Mouse (Mus musculus): ENCODE results near the gene Kifap3. TPM values are rescaled to one million over a fixed set of nuclear protein-coding genes. Genes with fewer than 3 reads are reported as not detected.
"Not testable (repeated sequence)": the region's sequence is repeated elsewhere in the genome, so short reads cannot be mapped to it uniquely, and the experiment has no call there.

Kifap3 gene
- polyA plus RNA-seq, 1 experiment from 2014 or later: 28.3 TPM

GRCm38 (mm10) chr1:163838482-163838881 lies 59.1 kb downstream of the Kifap3 start:
- H3K9me3 ChIP-seq; H3K4me2 ChIP-seq; H3K4me1 ChIP-seq; H3K36me3 ChIP-seq; H3K9ac ChIP-seq; H3K27me3 ChIP-seq; H3K27ac ChIP-seq; H3K4me3 ChIP-seq; ATAC-seq (ENCODE audit: borderline replicate concordance, extremely low read depth, low FRiP score, low TSS enrichment): not testable (repeated sequence)
- 79% methylated on average over 3 of the region's 3 CpGs for WGBS

GRCm38 (mm10) chr1:163840555-163840954 lies 61.2 kb downstream of the Kifap3 start:
- 83% methylated on average over 8 of the region's 8 CpGs for WGBS

GRCm38 (mm10) chr1:163842238-163842637 lies 62.9 kb downstream of the Kifap3 start:
- 54% methylated on average over 2 of the region's 2 CpGs for WGBS

More at GRCm38 (mm10) chr1:163840555-163840954, 61.2 kb downstream of the Kifap3 start:
- Histone ChIP-seq H3K27me3 (no peaks in the 10 kb centered on the region), H3K27ac (no peak overlapping the region), H3K9ac (no peak overlapping the region), H3K4me2 (no peak overlapping the region), H3K4me3 (no peak overlapping the region), H3K9me3 (no peaks in the 10 kb centered on the region), H3K4me1 (no peaks in the 10 kb centered on the region), H3K36me3 (no peaks in the 10 kb centered on the region)
- ATAC-seq (ENCODE audit: borderline replicate concordance, extremely low read depth, low FRiP score, low TSS enrichment): no peak

GRCm38 (mm10) chr1:163843899-163844298 lies 64.5 kb downstream of the Kifap3 start:
- Histone ChIP-seq H3K4me3 (no peak overlapping the region), H3K4me2 (no peak overlapping the region), H3K27me3 (no peaks in the 10 kb centered on the region), H3K27ac (no peak overlapping the region), H3K9me3 (no peaks in the 10 kb centered on the region), H3K9ac (no peak overlapping the region), H3K36me3 (peaks cover 2% of the 10 kb centered on the region; the same call in 1 of the 2 replicates), H3K4me1 (no peaks in the 10 kb centered on the region)
- no peak for ATAC-seq (ENCODE audit: borderline replicate concordance, extremely low read depth, low FRiP score, low TSS enrichment)

More at GRCm38 (mm10) chr1:163842238-163842637, 62.9 kb downstream of the Kifap3 start:
- Histone ChIP-seq H3K9me3 (no peaks in the 10 kb centered on the region), H3K27me3 (no peaks in the 10 kb centered on the region), H3K27ac (no peak overlapping the region), H3K4me2 (no peak overlapping the region), H3K36me3 (no peaks in the 10 kb centered on the region), H3K4me1 (no peaks in the 10 kb centered on the region), H3K9ac (no peak overlapping the region), H3K4me3 (no peak overlapping the region)
- no peak for ATAC-seq (ENCODE audit: borderline replicate concordance, extremely low read depth, low FRiP score, low TSS enrichment)

GRCm38 (mm10) chr1:163852884-163853560 lies 73.6 kb downstream of the Kifap3 start:
- 49% methylated on average over 5 of the region's 5 CpGs for WGBS
- Histone ChIP-seq H3K4me2 (no peak overlapping the region), H3K4me1 (no peaks in the 10 kb centered on the region), H3K9ac (no peak overlapping the region), H3K9me3 (no peaks in the 10 kb centered on the region), H3K27me3 (no peaks in the 10 kb centered on the region), H3K36me3 (peaks cover 3% of the 10 kb centered on the region; the same call in 1 of the 2 replicates), H3K27ac (no peak overlapping the region), H3K4me3 (no peak overlapping the region)
- ATAC-seq (ENCODE audit: borderline replicate concordance, extremely low read depth, low FRiP score, low TSS enrichment): no peak

GRCm38 (mm10) chr1:163858420-163858819 lies 79.0 kb downstream of the Kifap3 start:
- 37% methylated on average over 2 of the region's 2 CpGs for WGBS

GRCm38 (mm10) chr1:163861538-163861937 lies 82.2 kb downstream of the Kifap3 start:
- Histone ChIP-seq H3K27ac (no peak overlapping the region), H3K4me1 (no peaks in the 10 kb centered on the region), H3K4me2 (no peak overlapping the region), H3K9ac (no peak overlapping the region), H3K4me3 (no peak overlapping the region), H3K36me3 (peaks cover 7% of the 10 kb centered on the region), H3K9me3 (no peaks in the 10 kb centered on the region), H3K27me3 (no peaks in the 10 kb centered on the region)
- no peak for ATAC-seq (ENCODE audit: borderline replicate concordance, extremely low read depth, low FRiP score, low TSS enrichment)

More at GRCm38 (mm10) chr1:163858420-163858819, 79.0 kb downstream of the Kifap3 start:
- peak; percentile 78; the same call in 1 of the 2 replicates for ATAC-seq (ENCODE audit: borderline replicate concordance, extremely low read depth, low FRiP score, low TSS enrichment)
- H3K4me3 ChIP-seq: no peak overlapping the region
- no peaks in the 10 kb centered on the region for H3K9me3 ChIP-seq
- H3K4me2 ChIP-seq: no peak overlapping the region
- no peak overlapping the region for H3K9ac ChIP-seq
- H3K36me3 ChIP-seq: no peaks in the 10 kb centered on the region
- no peak overlapping the region for H3K27ac ChIP-seq
- no peaks in the 10 kb centered on the region for H3K4me1 ChIP-seq
- H3K27me3 ChIP-seq: no peaks in the 10 kb centered on the region

- no peaks in the 10 kb centered on the region for H3K4me1 ChIP-seq
- H3K4me2 ChIP-seq: no peak overlapping the region
- H3K36me3 ChIP-seq: no peaks in the 10 kb centered on the region
- H3K9ac ChIP-seq: no peak overlapping the region
- no peak overlapping the region for H3K4me3 ChIP-seq
- H3K27me3 ChIP-seq: no peaks in the 10 kb centered on the region
- H3K9me3 ChIP-seq: no peaks in the 10 kb centered on the region
- 79% methylated on average over 3 of the region's 3 CpGs for WGBS
- no peak overlapping the region for H3K27ac ChIP-seq
- ATAC-seq (ENCODE audit: borderline replicate concordance, extremely low read depth, low FRiP score, low TSS enrichment): no peak
Measured at GRCm38 (mm10) chr1:163873158-163873557, 93.8 kb downstream of the Kifap3 start.

- no peak overlapping the region for H3K4me2 ChIP-seq
- no peak overlapping the region for H3K9ac ChIP-seq
- no peaks in the 10 kb centered on the region for H3K27me3 ChIP-seq
- H3K27ac ChIP-seq: no peak overlapping the region
- H3K9me3 ChIP-seq: no peaks in the 10 kb centered on the region
- no peaks in the 10 kb centered on the region for H3K36me3 ChIP-seq
- no peak overlapping the region for H3K4me3 ChIP-seq
- H3K4me1 ChIP-seq: no peaks in the 10 kb centered on the region
- ATAC-seq (ENCODE audit: borderline replicate concordance, extremely low read depth, low FRiP score, low TSS enrichment): no peak
Measured at GRCm38 (mm10) chr1:163889629-163890028, 110.2 kb downstream of the Kifap3 start.

- H3K36me3 ChIP-seq: no peaks in the 10 kb centered on the region
- no peaks in the 10 kb centered on the region for H3K27me3 ChIP-seq
- H3K9me3 ChIP-seq: no peaks in the 10 kb centered on the region
- peaks cover 5% of the 10 kb centered on the region; the same call in 1 of the 2 replicates for H3K4me1 ChIP-seq
- no peak overlapping the region for H3K4me2 ChIP-seq
- H3K27ac ChIP-seq: no peak overlapping the region
- H3K4me3 ChIP-seq: no peak overlapping the region
- no peak for ATAC-seq (ENCODE audit: borderline replicate concordance, extremely low read depth, low FRiP score, low TSS enrichment)
- 90% methylated on average over 5 of the region's 5 CpGs for WGBS
- no peak overlapping the region for H3K9ac ChIP-seq
Measured at GRCm38 (mm10) chr1:163893294-163893693, 113.9 kb downstream of the Kifap3 start.

GRCm38 (mm10) chr1:163893774-163894527 lies 114.6 kb downstream of the Kifap3 start:
- peaks cover 8% of the 10 kb centered on the region; the same call in 1 of the 2 replicates for H3K4me1 ChIP-seq
- 72% methylated on average over 11 of the region's 11 CpGs for WGBS
- no peaks in the 10 kb centered on the region for H3K36me3 ChIP-seq
- no peak overlapping the region for H3K4me3 ChIP-seq
- no peaks in the 10 kb centered on the region for H3K9me3 ChIP-seq
- H3K9ac ChIP-seq: no peak overlapping the region
- ATAC-seq (ENCODE audit: borderline replicate concordance, extremely low read depth, low FRiP score, low TSS enrichment): no peak
- H3K27me3 ChIP-seq: no peaks in the 10 kb centered on the region
- no peak overlapping the region for H3K27ac ChIP-seq
- H3K4me2 ChIP-seq: no peak overlapping the region

- Histone ChIP-seq H3K4me1 (peaks cover 8% of the 10 kb centered on the region; the same call in 1 of the 2 replicates), H3K27ac (no peak overlapping the region), H3K9ac (no peak overlapping the region), H3K36me3 (no peaks in the 10 kb centered on the region), H3K27me3 (no peaks in the 10 kb centered on the region), H3K9me3 (no peaks in the 10 kb centered on the region), H3K4me3 (no peak overlapping the region), H3K4me2 (no peak overlapping the region)
- ATAC-seq (ENCODE audit: borderline replicate concordance, extremely low read depth, low FRiP score, low TSS enrichment): peak; percentile 72; the same call in 1 of the 2 replicates
- WGBS: 33% methylated on average over 5 of the region's 5 CpGs
Measured at GRCm38 (mm10) chr1:163898291-163898764, 118.9 kb downstream of the Kifap3 start.

Data from lung, embryonic 15.5 days (tissue).